In genomic region chr6:120516879-120517278, GRCm38 (mm10) we compare ENCODE assay signal across 21 mouse cellular contexts. TPM values are rescaled to one million over a fixed set of nuclear protein-coding genes. Genes with fewer than 3 reads are reported as not detected.
DNase-seq lines count a peak whose midpoint lies in the region; ATAC-seq and TF ChIP-seq lines count a peak whose summit lies in the region.
"Had no signal": no experiment of that assay in that cellular context is flagged by ENCODE, and none has a peak within 500 bp of the region (broad histone marks: within the 10 kb centered on the region; RNA-seq: fewer than 3 reads in every experiment).

No protein-coding gene starts in this region.

- 0 out of 2 replicates have a peak, but pooled peaks cover 7% of the 10 kb centered on the region for H3K4me1 ChIP-seq in heart, embryonic 10.5 days
- peaks cover 6% of the 10 kb centered on the region for H3K4me1 ChIP-seq in heart, embryonic 12.5 days (replicated peaks)
- H3K4me1 ChIP-seq in stomach, embryonic 15.5 days = no peaks in the 10 kb centered on the region
- no peaks in the 10 kb centered on the region for H3K4me1 ChIP-seq in stomach, postnatal 0 days (replicated peaks; ENCODE audit: control insufficient read depth, insufficient read depth)
- peaks cover 57% of the 10 kb centered on the region for H3K4me1 ChIP-seq in liver, embryonic 12.5 days
- H3K4me1 ChIP-seq in olfactory bulb, adult 2 months (ENCODE audit: control insufficient read depth, insufficient read depth, low read length) = peaks cover 21% of the 10 kb centered on the region
- H3K4me1 ChIP-seq: embryonic facial prominence, embryonic 13.5 days; forebrain, embryonic 12.5 days; heart, embryonic 15.5 days; hindbrain, embryonic 15.5 days; limb, embryonic 12.5 days; lung, embryonic 15.5 days had no signal

- H3K4me3 ChIP-seq in heart, embryonic 10.5 days = no peak overlapping the region
- no peak overlapping the region for H3K4me3 ChIP-seq in heart, embryonic 12.5 days
- no peak overlapping the region for H3K4me3 ChIP-seq in stomach, embryonic 15.5 days (replicated peaks)
- no peak overlapping the region for H3K4me3 ChIP-seq in stomach, postnatal 0 days (ENCODE audit: low read depth, low read length)
- H3K4me3 ChIP-seq in liver, embryonic 12.5 days = no peak overlapping the region
- H3K4me3 ChIP-seq in olfactory bulb, adult 2 months (ENCODE audit: insufficient read depth, low read depth, low read length) = no peak overlapping the region
- H3K4me3 ChIP-seq: embryonic facial prominence, embryonic 13.5 days; forebrain, embryonic 12.5 days; heart, embryonic 15.5 days; hindbrain, embryonic 15.5 days; limb, embryonic 12.5 days; lung, embryonic 15.5 days had no signal

- no peaks in the 10 kb centered on the region for H3K9me3 ChIP-seq in heart, embryonic 10.5 days
- H3K9me3 ChIP-seq in heart, embryonic 12.5 days (replicated peaks) = no peaks in the 10 kb centered on the region
- H3K9me3 ChIP-seq in stomach, embryonic 15.5 days = no peaks in the 10 kb centered on the region
- H3K9me3 ChIP-seq in stomach, postnatal 0 days (ENCODE audit: control insufficient read depth, low read length) = no peaks in the 10 kb centered on the region
- H3K9me3 ChIP-seq in liver, embryonic 12.5 days (replicated peaks) = no peaks in the 10 kb centered on the region
- H3K9me3 ChIP-seq: embryonic facial prominence, embryonic 13.5 days; forebrain, embryonic 12.5 days; heart, embryonic 15.5 days; hindbrain, embryonic 15.5 days; limb, embryonic 12.5 days; lung, embryonic 15.5 days had no signal

- no peak for DNase-seq in heart, embryonic 10.5 days (ENCODE audit: low spot score)
- DNase-seq in stomach, postnatal 0 days (ENCODE audit: low spot score) = no peak
- no peak for DNase-seq in kidney, postnatal 25 days
- DNase-seq in gastrocnemius, adult 8-10 months (ENCODE audit: low spot score in 2 of 2) = no peak
- DNase-seq: cerebellum, adult 2 months; kidney, adult 11 months; kidney, postnatal 14 days; thymus, postnatal 4 days had no signal

- no peaks in the 10 kb centered on the region for H3K27me3 ChIP-seq in heart, embryonic 10.5 days (ENCODE audit: insufficient read depth, poor library complexity, severe bottlenecking)
- H3K27me3 ChIP-seq in heart, embryonic 12.5 days (replicated peaks) = no peaks in the 10 kb centered on the region
- no peaks in the 10 kb centered on the region for H3K27me3 ChIP-seq in stomach, embryonic 15.5 days (replicated peaks)
- no peaks in the 10 kb centered on the region for H3K27me3 ChIP-seq in stomach, postnatal 0 days (ENCODE audit: control insufficient read depth, insufficient read depth, low read length)
- no peaks in the 10 kb centered on the region for H3K27me3 ChIP-seq in liver, embryonic 12.5 days (replicated peaks)
- H3K27me3 ChIP-seq: CH12.LX; embryonic facial prominence, embryonic 13.5 days; forebrain, embryonic 12.5 days; heart, embryonic 15.5 days; hindbrain, embryonic 15.5 days; limb, embryonic 12.5 days; lung, embryonic 15.5 days had no signal

- no peak overlapping the region for H3K9ac ChIP-seq in heart, embryonic 12.5 days
- H3K9ac ChIP-seq in stomach, embryonic 15.5 days = no peak overlapping the region
- no peak overlapping the region for H3K9ac ChIP-seq in stomach, postnatal 0 days (ENCODE audit: low read length)
- peak overlapping the region; percentile 64 for H3K9ac ChIP-seq in liver, embryonic 12.5 days
- H3K9ac ChIP-seq: embryonic facial prominence, embryonic 13.5 days; forebrain, embryonic 12.5 days; heart, embryonic 15.5 days; hindbrain, embryonic 15.5 days; limb, embryonic 12.5 days; lung, embryonic 15.5 days had no signal

- peak overlapping the region; percentile 69; the same call in 1 of the 2 replicates for H3K27ac ChIP-seq in heart, embryonic 10.5 days
- no peak overlapping the region for H3K27ac ChIP-seq in heart, embryonic 12.5 days (ENCODE audit: poor library complexity, severe bottlenecking)
- no peak overlapping the region for H3K27ac ChIP-seq in stomach, embryonic 15.5 days
- no peak overlapping the region for H3K27ac ChIP-seq in stomach, postnatal 0 days (replicated peaks)
- peak overlapping the region; percentile 95 for H3K27ac ChIP-seq in liver, embryonic 12.5 days
- H3K27ac ChIP-seq in olfactory bulb, adult 2 months (ENCODE audit: insufficient read depth, low read depth, low read length) = peak overlapping the region; percentile 36; the same call in 1 of the 2 replicates
- H3K27ac ChIP-seq: embryonic facial prominence, embryonic 13.5 days; forebrain, embryonic 12.5 days; heart, embryonic 15.5 days; hindbrain, embryonic 15.5 days; limb, embryonic 12.5 days; lung, embryonic 15.5 days; macrophage had no signal

- 74% methylated on average over 6 of the region's 6 CpGs for WGBS in heart, embryonic 10.5 days
- WGBS in heart, embryonic 12.5 days = 75% methylated on average over 6 of the region's 6 CpGs
- WGBS in stomach, embryonic 15.5 days = 78% methylated on average over 6 of the region's 6 CpGs
- 84% methylated on average over 6 of the region's 6 CpGs for whole genome bisulfite sequencing in stomach, postnatal 0 days
- 32% methylated on average over 6 of the region's 6 CpGs for WGBS in liver, embryonic 12.5 days (ENCODE audit: insufficient replicate concordance)
- WGBS in olfactory bulb, adult 2 months = 86% methylated on average over 6 of the region's 6 CpGs

- TF ChIP-seq POLR2A in olfactory bulb, adult 2 months (IDR thresholded peaks at IDR 0.05; ENCODE audit: insufficient read depth, low read depth, low read length) = no peak

- TF ChIP-seq EP300 in stomach, postnatal 0 days (optimal IDR thresholded peaks at IDR 0.05) = no peak

- no peak for TF ChIP-seq CTCF in stomach, postnatal 0 days (IDR thresholded peaks at IDR 0.05; ENCODE audit: low read depth)
- TF ChIP-seq CTCF in olfactory bulb, adult 2 months (IDR thresholded peaks at IDR 0.05; ENCODE audit: insufficient read depth, low read depth, low read length) = no peak

- peaks cover 72% of the 10 kb centered on the region for H3K36me3 ChIP-seq in heart, embryonic 10.5 days
- H3K36me3 ChIP-seq in heart, embryonic 12.5 days = peaks cover 65% of the 10 kb centered on the region
- H3K36me3 ChIP-seq in stomach, embryonic 15.5 days = 0 out of 2 replicates have a peak, but pooled peaks cover 4% of the 10 kb centered on the region
- peaks cover 6% of the 10 kb centered on the region for H3K36me3 ChIP-seq in stomach, postnatal 0 days (ENCODE audit: control insufficient read depth, insufficient read depth, low read length)
- peaks cover 66% of the 10 kb centered on the region for H3K36me3 ChIP-seq in liver, embryonic 12.5 days

- ATAC-seq in heart, embryonic 12.5 days (ENCODE audit: insufficient number of reproducible peaks, low FRiP score) = no peak
- ATAC-seq in stomach, embryonic 15.5 days (ENCODE audit: insufficient read depth, low FRiP score, low read depth) = peak; percentile 38; the same call in 1 of the 2 replicates
- ATAC-seq in stomach, postnatal 0 days (ENCODE audit: low FRiP score, low TSS enrichment) = no peak
- peak; percentile 57 for ATAC-seq in liver, embryonic 12.5 days

- H3K4me2 ChIP-seq in heart, embryonic 12.5 days = no peak overlapping the region
- no peak overlapping the region for H3K4me2 ChIP-seq in stomach, embryonic 15.5 days
- no peak overlapping the region for H3K4me2 ChIP-seq in stomach, postnatal 0 days (replicated peaks; ENCODE audit: low read depth)
- H3K4me2 ChIP-seq in liver, embryonic 12.5 days = peak overlapping the region; percentile 59
- H3K4me2 ChIP-seq: embryonic facial prominence, embryonic 13.5 days; forebrain, embryonic 12.5 days; heart, embryonic 15.5 days; hindbrain, embryonic 15.5 days; limb, embryonic 12.5 days; lung, embryonic 15.5 days had no signal

RNA-seq across cellular contexts. Expression of gene Hdhd5, which starts 14.2 kb away (rescaled TPM):
- 20.5 and 20.6 TPM in 2 replicates for polyA plus RNA-seq in heart, embryonic 10.5 days (2016; fragmentation: Nextera tagmentation; extraction: Ambion mirVana)
- 16.0 and 17.9 TPM in 2 replicates for polyA plus RNA-seq in heart, embryonic 12.5 days (2016; fragmentation: Nextera tagmentation; extraction: Ambion mirVana)
- polyA plus RNA-seq in stomach, embryonic 15.5 days (2015; fragmentation: Nextera tagmentation; extraction: Ambion mirVana) = 15.2 and 20.5 TPM in 2 replicates
- polyA plus RNA-seq in stomach, postnatal 0 days (2015; fragmentation: Nextera tagmentation; extraction: Ambion mirVana) = 8.5 and 9.2 TPM in 2 replicates
- polyA plus RNA-seq in liver, embryonic 12.5 days (2016; fragmentation: Nextera tagmentation; extraction: Ambion mirVana) = 15.6 and 16.0 TPM in 2 replicates
- not detected in 2 replicates for polyA plus RNA-seq in olfactory bulb, adult 2 months (2012; ENCODE audit: insufficient read depth, insufficient read length, low replicate concordance, missing spikeins)
- total RNA-seq in gastrocnemius, adult 8-10 months (2022) = 10 to 100 TPM; 21.1 to 23.2 (median 22.1) TPM

RNA-seq across cellular contexts. Expression of gene Tmem121b, which starts 23.3 kb away (rescaled TPM):
- 0.03 and 0.07 TPM in 2 replicates for polyA plus RNA-seq in heart, embryonic 10.5 days (2016; fragmentation: Nextera tagmentation; extraction: Ambion mirVana)
- polyA plus RNA-seq in heart, embryonic 12.5 days (2016; fragmentation: Nextera tagmentation; extraction: Ambion mirVana) = 0.10 and 0.15 TPM in 2 replicates
- polyA plus RNA-seq in stomach, embryonic 15.5 days (2015; fragmentation: Nextera tagmentation; extraction: Ambion mirVana) = 0.12 and 0.15 TPM in 2 replicates
- polyA plus RNA-seq in stomach, postnatal 0 days (2015; fragmentation: Nextera tagmentation; extraction: Ambion mirVana) = 0.02 TPM in 2 replicates
- polyA plus RNA-seq in liver, embryonic 12.5 days (2016; fragmentation: Nextera tagmentation; extraction: Ambion mirVana) = 0.02 TPM in 1 of 2 replicates, not detected in the other
- polyA plus RNA-seq in olfactory bulb, adult 2 months (2012; ENCODE audit: insufficient read depth, insufficient read length, low replicate concordance, missing spikeins) = not detected in 2 replicates
- not detected for total RNA-seq in gastrocnemius, adult 8-10 months (2022)
- total RNA-seq: CH12.LX; granulocyte monocyte progenitor cell, adult 5-6 weeks had no signal
- polyA plus RNA-seq: heart, embryonic 15.5 days; macrophage had no signal

RNA-seq across cellular contexts. Expression of gene Il17ra, which starts 53.8 kb away (rescaled TPM):
- 4.6 and 6.5 TPM in 2 replicates for polyA plus RNA-seq in heart, embryonic 10.5 days (2016; fragmentation: Nextera tagmentation; extraction: Ambion mirVana)
- 5.9 and 7.3 TPM in 2 replicates for polyA plus RNA-seq in heart, embryonic 12.5 days (2016; fragmentation: Nextera tagmentation; extraction: Ambion mirVana)
- 7.2 and 7.5 TPM in 2 replicates for polyA plus RNA-seq in stomach, embryonic 15.5 days (2015; fragmentation: Nextera tagmentation; extraction: Ambion mirVana)
- polyA plus RNA-seq in stomach, postnatal 0 days (2015; fragmentation: Nextera tagmentation; extraction: Ambion mirVana) = 3.5 and 4.2 TPM in 2 replicates
- 13.3 and 14.8 TPM in 2 replicates for polyA plus RNA-seq in liver, embryonic 12.5 days (2016; fragmentation: Nextera tagmentation; extraction: Ambion mirVana)
- polyA plus RNA-seq in olfactory bulb, adult 2 months (2012; ENCODE audit: insufficient read depth, insufficient read length, low replicate concordance, missing spikeins) = 39.1 TPM in 1 of 2 replicates, not detected in the other
- 1 to 10 TPM in 3 of 4 experiments, under 1 TPM in 1; 0.75 to 2.6 (median 1.3) TPM for total RNA-seq in gastrocnemius, adult 8-10 months (2022)

Comparison
In these comparisons a context has a peak if more than half of its experiments do, and no peak if none do; other contexts are left out.
1. H3K27ac ChIP-seq: peak in heart, embryonic 10.5 days (single experiment), liver, embryonic 12.5 days (single experiment) and olfactory bulb, adult 2 months (single experiment); none in heart, embryonic 12.5 days (single experiment), stomach, embryonic 15.5 days (single experiment) and stomach, postnatal 0 days (single experiment).
2. ATAC-seq: peak in stomach, embryonic 15.5 days (single experiment) and liver, embryonic 12.5 days (single experiment); none in heart, embryonic 12.5 days (single experiment) and stomach, postnatal 0 days (single experiment).